Mouse (Mus musculus): ENCODE measurements around the gene Adam6b. TPM values are rescaled to one million over a fixed set of nuclear protein-coding genes. Genes with fewer than 3 reads are reported as not detected.

Adam6b gene
- polyA plus RNA-seq (2021; fragmentation: Nextera tagmentation) = not detected in 2 replicates
- long read RNA-seq, experiment 1 = 0 reads
- long read RNA-seq, experiment 2 = 0 reads

DNA sequence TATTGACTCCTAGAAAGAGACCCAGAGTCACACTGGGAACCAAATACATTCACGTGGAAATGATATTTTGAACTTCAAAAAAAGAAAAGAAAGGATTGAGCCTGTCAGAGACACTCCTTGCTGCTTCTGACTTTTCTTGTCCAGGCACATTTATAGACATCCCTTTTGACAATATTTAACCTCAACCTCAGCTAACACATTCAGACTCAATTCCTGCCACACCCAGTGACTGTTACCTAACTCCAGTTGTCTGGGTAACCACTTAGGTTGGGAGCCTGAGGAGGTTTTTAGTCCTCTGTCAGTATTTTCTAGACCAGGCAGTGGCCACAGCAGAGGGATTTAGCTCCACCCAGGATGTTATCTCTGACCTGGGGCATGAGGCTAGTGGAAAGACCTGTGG, at the start of gene Adam6b:
Gene Adam6b (plus strand): TSS at position 301 of the 400 bp plus-strand sequence.

Other genes starting within 250 kb of the Adam6b start
- not detected in 2 replicates for gene Adam6a, start 54.4 kb downstream of the Adam6b start, polyA plus RNA-seq (2021; fragmentation: Nextera tagmentation)

All from layer of hippocampus, adult 6 months (tissue).